Mouse (Mus musculus): Measurements from ENCODE around the gene Ptpn9. TPM values are rescaled to one million over a fixed set of nuclear protein-coding genes. Genes with fewer than 3 reads are reported as not detected.

The Ptpn9 gene
- total and polyA plus RNA-seq, 3 experiments, result 26.2 to 62.4 (median 29.6) TPM

- TF ChIP-seq TAL1 (conservative IDR thresholded peaks at IDR 0.05; ENCODE audit: low read depth, low read length) (no peak), GATA2 (IDR thresholded peaks at IDR 0.05; ENCODE audit: borderline replicate concordance, low read depth, low read length) (no peak)
- H3K4me1 ChIP-seq (ENCODE audit: insufficient read depth, low read depth, low read length), result peaks cover 38% of the 10 kb centered on the region
- H3K27me3 ChIP-seq (ENCODE audit: insufficient read depth, low read length), result no peaks in the 10 kb centered on the region
These were observed 82.3 kb downstream of the Ptpn9 start for GRCm38 (mm10) chr9:57076701-57077660.

GRCm38 (mm10) chr9:57082236-57082635, 87.5 kb downstream of the Ptpn9 start:
- Histone ChIP-seq H3K36me3 (replicated peaks) (peaks cover 76% of the 10 kb centered on the region), H3K4me3 (ENCODE audit: low read depth, low read length) (no peak overlapping the region), H3K9me3 (replicated peaks) (no peaks in the 10 kb centered on the region), H3K4me1 (ENCODE audit: insufficient read depth, low read depth, low read length) (peaks cover 15% of the 10 kb centered on the region), H3K27me3 (ENCODE audit: insufficient read depth, low read length) (no peaks in the 10 kb centered on the region)
- ATAC-seq (ENCODE audit: extremely low read depth, insufficient number of reproducible peaks, low FRiP score, poor library complexity, severe bottlenecking), result no peak
- no peak for TF ChIP-seq GATA2 (IDR thresholded peaks at IDR 0.05; ENCODE audit: borderline replicate concordance, low read depth, low read length)
- DNase-seq (ENCODE audit: low spot score), result no peak

More at GRCm38 (mm10) chr9:57076701-57077660, 82.3 kb downstream of the Ptpn9 start:
- H3K36me3 ChIP-seq (replicated peaks), result peaks cover 33% of the 10 kb centered on the region
- DNase-seq (ENCODE audit: low spot score) (peak; percentile 65), ATAC-seq (ENCODE audit: extremely low read depth, insufficient number of reproducible peaks, low FRiP score, poor library complexity, severe bottlenecking) (no peak)
- H3K9me3 ChIP-seq (replicated peaks), result no peaks in the 10 kb centered on the region
- H3K4me3 ChIP-seq (ENCODE audit: low read depth, low read length), result peak overlapping the region; percentile 96

Other genes with a start within 250 kb of the Ptpn9 start
- gene Lingo1, start 198.5 kb upstream of the Ptpn9 start, total RNA-seq (2014; fragmentation: Nextera tagmentation), result not detected in 2 replicates
- 0.11 and 0.12 TPM in 2 replicates for gene Lingo1, start 198.5 kb upstream of the Ptpn9 start, total RNA-seq (2017)
- not detected in 2 replicates for gene Lingo1, start 198.5 kb upstream of the Ptpn9 start, polyA plus RNA-seq (2012)
- not detected in 2 replicates for gene Odf3l1, start 130.2 kb upstream of the Ptpn9 start, total RNA-seq (2014; fragmentation: Nextera tagmentation)
- gene Odf3l1, start 130.2 kb upstream of the Ptpn9 start, total RNA-seq (2017), result not detected in 2 replicates
- not detected in 2 replicates for gene Odf3l1, start 130.2 kb upstream of the Ptpn9 start, polyA plus RNA-seq (2012)
- gene Cspg4, start 129.9 kb upstream of the Ptpn9 start, total RNA-seq (2014; fragmentation: Nextera tagmentation), result not detected in 2 replicates
- gene Cspg4, start 129.9 kb upstream of the Ptpn9 start, total RNA-seq (2017), result 0.12 and 0.16 TPM in 2 replicates
- not detected in 2 replicates for gene Cspg4, start 129.9 kb upstream of the Ptpn9 start, polyA plus RNA-seq (2012)
- 5.8 and 6.9 TPM in 2 replicates for gene Snx33, start 66.6 kb upstream of the Ptpn9 start, total RNA-seq (2014; fragmentation: Nextera tagmentation)
- gene Snx33, start 66.6 kb upstream of the Ptpn9 start, total RNA-seq (2017), result 6.5 and 7.4 TPM in 2 replicates
- 0.96 and 1.2 TPM in 2 replicates for gene Snx33, start 66.6 kb upstream of the Ptpn9 start, polyA plus RNA-seq (2012)
- gene Imp3, start 57.4 kb upstream of the Ptpn9 start, total RNA-seq (2014; fragmentation: Nextera tagmentation), result 42.1 and 49.6 TPM in 2 replicates
- gene Imp3, start 57.4 kb upstream of the Ptpn9 start, total RNA-seq (2017), result 67.1 and 72.5 TPM in 2 replicates
- gene Imp3, start 57.4 kb upstream of the Ptpn9 start, polyA plus RNA-seq (2012), result 61.8 and 68.6 TPM in 2 replicates
- gene Snupn, start 44.0 kb upstream of the Ptpn9 start, total RNA-seq (2014; fragmentation: Nextera tagmentation), result 18.2 and 19.2 TPM in 2 replicates
- 18.7 and 21.3 TPM in 2 replicates for gene Snupn, start 44.0 kb upstream of the Ptpn9 start, total RNA-seq (2017)
- 1.7 and 2.4 TPM in 2 replicates for gene Snupn, start 44.0 kb upstream of the Ptpn9 start, polyA plus RNA-seq (2012)
- 78.5 and 116 TPM in 2 replicates for gene Sin3a, start 77.1 kb downstream of the Ptpn9 start, total RNA-seq (2014; fragmentation: Nextera tagmentation)
- gene Sin3a, start 77.1 kb downstream of the Ptpn9 start, total RNA-seq (2017), result 45.0 and 46.1 TPM in 2 replicates
- 15.4 and 24.1 TPM in 2 replicates for gene Sin3a, start 77.1 kb downstream of the Ptpn9 start, polyA plus RNA-seq (2012)
- gene Man2c1, start 135.8 kb downstream of the Ptpn9 start, total RNA-seq (2014; fragmentation: Nextera tagmentation), result 66.7 and 68.5 TPM in 2 replicates
- 56.3 and 68.6 TPM in 2 replicates for gene Man2c1, start 135.8 kb downstream of the Ptpn9 start, total RNA-seq (2017)
- gene Man2c1, start 135.8 kb downstream of the Ptpn9 start, polyA plus RNA-seq (2012), result 106 and 122 TPM in 2 replicates
- gene Neil1, start 153.4 kb downstream of the Ptpn9 start, total RNA-seq (2014; fragmentation: Nextera tagmentation), result 0.58 and 3.0 TPM in 2 replicates
- gene Neil1, start 153.4 kb downstream of the Ptpn9 start, total RNA-seq (2017), result 2.1 and 2.6 TPM in 2 replicates
- gene Neil1, start 153.4 kb downstream of the Ptpn9 start, polyA plus RNA-seq (2012), result 9.3 and 10.7 TPM in 2 replicates
- gene Commd4, start 163.4 kb downstream of the Ptpn9 start, total RNA-seq (2014; fragmentation: Nextera tagmentation), result 40.3 and 59.7 TPM in 2 replicates
- gene Commd4, start 163.4 kb downstream of the Ptpn9 start, total RNA-seq (2017), result 130 and 175 TPM in 2 replicates
- gene Commd4, start 163.4 kb downstream of the Ptpn9 start, polyA plus RNA-seq (2012), result 33.3 and 36.2 TPM in 2 replicates
- not detected in 2 replicates for gene Trcg1, start 241.6 kb downstream of the Ptpn9 start, total RNA-seq (2014; fragmentation: Nextera tagmentation)
- 0.16 TPM in 1 of 2 replicates, not detected in the other for gene Trcg1, start 241.6 kb downstream of the Ptpn9 start, total RNA-seq (2017)
- gene Trcg1, start 241.6 kb downstream of the Ptpn9 start, polyA plus RNA-seq (2012), result not detected in 2 replicates